Mouse (Mus musculus): ENCODE data around the gene Atp6v1e1.
"Not testable (repeated sequence)": the region's sequence is repeated elsewhere in the genome, so short reads cannot be mapped to it uniquely, and the experiment has no call there.

Atp6v1e1 gene

GRCm38 (mm10) chr6:120822307-120822928, at the start of gene Atp6v1e1:
Gene Atp6v1e1, minus strand, starts transcription at chr6:120822793.
- peak; percentile 91 for DNase-seq (ENCODE audit: low spot score)

DNA sequence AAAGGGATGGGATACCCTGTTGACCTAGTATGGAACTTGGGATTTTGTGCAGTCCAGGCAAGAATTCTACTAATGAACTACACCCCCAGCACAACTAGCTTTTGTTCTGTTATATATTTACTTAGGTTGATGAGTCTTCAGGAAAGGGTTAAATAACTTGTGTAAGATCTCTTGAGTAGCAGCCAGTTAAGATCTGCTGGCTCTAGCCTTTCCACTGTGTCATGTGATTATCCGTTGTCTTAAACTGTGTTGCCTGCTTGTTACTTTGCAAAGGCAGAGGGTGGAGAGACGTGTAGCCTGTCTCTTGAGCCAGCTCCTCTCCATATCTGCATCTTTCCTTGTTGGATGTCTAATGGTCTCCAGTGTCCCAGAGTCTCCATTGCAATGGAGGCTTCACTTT, 48.7 kb upstream of the Atp6v1e1 start:
- no peak for DNase-seq (ENCODE audit: low spot score)

GRCm38 (mm10) chr6:120868824-120869223, 46.2 kb upstream of the Atp6v1e1 start:
- DNase-seq (ENCODE audit: low spot score): no peak

DNA sequence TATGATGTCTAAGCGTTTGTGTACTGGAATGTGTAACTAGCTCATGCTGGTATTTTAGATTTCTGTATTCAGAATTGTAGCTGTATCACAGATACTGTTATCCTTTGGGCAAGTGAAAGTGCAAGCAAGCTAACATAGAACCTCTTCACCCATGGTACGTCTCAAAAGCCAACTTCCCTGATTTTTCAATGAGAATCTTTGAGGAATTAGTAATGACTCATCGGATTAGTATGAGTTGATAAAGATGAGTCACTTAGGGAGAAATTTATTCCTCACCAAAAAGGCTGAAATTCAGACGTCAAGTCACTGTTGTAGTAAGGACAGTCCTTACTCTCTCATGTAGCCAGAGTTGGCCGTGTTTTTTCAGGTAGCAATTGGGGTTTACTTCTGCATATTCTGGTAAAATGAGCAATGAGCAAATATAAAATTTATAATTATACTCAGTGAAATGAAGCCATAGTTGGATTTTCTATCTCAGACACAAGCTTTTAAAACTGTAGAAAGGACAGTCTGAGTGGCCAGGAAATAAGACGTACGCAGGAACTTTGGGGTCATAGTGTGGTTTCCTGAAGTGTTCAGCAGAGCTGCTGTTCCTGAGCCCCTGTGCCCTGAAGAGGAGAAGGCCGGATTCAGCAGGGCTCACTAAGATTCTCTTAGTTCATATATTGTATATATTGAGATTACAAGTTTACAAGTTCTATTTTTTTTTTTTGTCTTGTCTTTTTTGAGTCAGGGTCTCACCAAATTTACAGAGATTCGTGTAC, 43.6 kb upstream of the Atp6v1e1 start:
- no peak for DNase-seq (ENCODE audit: low spot score)

- DNase-seq (ENCODE audit: low spot score): no peak
Measured at GRCm38 (mm10) chr6:120860079-120860478, 37.5 kb upstream of the Atp6v1e1 start.

DNA sequence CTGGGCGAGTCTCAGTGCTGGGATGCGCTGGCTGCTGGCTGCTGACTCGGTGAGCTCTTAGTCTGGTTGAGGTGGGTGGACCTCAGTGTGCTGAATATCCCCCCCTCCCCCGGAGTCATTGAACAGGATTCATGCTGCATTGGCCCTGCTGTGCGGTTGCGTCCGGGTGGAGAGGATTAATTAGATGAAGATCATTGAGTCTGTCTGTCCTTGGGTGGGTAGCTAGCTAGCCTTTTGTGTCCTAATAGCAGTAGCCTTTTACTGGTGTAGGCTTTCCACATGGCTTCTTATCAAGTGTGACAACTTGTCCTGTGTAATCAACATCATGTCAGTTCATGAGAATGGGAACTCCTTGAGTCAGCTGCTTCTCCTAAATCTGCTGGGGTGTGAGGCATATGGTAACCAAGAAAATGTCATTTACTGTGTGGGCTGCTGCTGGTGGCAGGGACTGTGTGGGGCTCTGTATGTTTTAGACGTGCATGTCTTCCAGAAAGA, 35.7 kb upstream of the Atp6v1e1 start:
- no peak for DNase-seq (ENCODE audit: low spot score)

GRCm38 (mm10) chr6:120854413-120854812, 31.8 kb upstream of the Atp6v1e1 start:
- DNase-seq (ENCODE audit: low spot score): no peak

DNA sequence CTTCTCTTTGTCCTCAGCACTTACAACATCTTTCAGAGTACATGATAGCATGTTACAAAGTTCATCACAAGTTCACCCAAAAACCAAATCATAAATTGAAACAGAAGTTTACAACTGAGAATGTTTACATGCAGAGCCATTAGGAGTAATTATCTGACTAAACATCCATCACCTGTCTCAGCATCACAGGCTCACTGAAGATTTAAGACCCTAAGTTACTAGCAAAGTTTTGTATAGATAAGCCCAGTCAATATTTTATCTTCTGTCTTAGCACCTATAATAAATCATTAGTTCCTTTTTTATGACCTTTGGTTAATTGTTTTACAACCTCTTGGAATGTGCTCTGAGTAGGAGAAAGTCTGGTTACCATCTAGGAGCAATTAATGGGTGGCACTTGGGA, 28.1 kb upstream of the Atp6v1e1 start:
- DNase-seq (ENCODE audit: low spot score): not testable (repeated sequence)

DNA sequence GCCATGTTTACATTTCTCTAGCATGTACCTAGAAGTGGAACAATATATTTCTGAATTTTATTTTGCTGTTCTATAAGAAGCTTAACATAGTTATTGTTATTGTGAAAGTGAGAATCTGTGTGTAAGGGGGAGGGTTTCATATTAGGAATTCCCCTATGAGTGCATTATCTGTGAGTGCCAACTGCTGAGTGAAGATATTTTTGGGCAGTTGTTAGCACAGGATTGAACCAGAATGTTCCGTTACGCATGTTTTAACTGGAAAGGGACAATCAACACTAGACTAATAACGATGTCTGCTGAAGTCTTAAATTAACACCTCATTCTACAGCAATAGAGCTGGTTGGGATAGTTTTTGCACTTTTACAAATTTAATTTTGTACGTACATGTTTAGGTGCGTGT, 19.2 kb upstream of the Atp6v1e1 start:
- DNase-seq (ENCODE audit: low spot score): no peak

DNA sequence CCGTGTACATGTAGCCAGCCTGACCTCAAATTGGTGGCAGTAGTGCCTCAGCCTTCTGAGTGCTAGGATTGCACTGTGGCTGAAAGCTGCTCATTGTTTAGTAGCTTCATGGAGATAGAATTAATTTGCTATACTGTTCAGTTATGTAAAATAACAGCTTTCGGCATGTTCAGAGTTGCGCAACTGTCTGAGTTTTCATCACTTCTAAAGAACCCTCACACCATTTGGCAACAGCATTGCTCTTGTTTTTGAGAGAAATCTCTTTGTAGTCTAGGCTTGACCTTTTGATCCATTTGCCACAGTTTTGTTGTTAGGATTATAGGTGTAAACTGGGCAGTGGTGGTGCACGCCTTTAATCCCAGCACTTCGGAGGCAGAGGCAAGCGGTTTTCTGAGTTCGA, 17.7 kb upstream of the Atp6v1e1 start:
- DNase-seq (ENCODE audit: low spot score): no peak

GRCm38 (mm10) chr6:120837152-120837530, 14.5 kb upstream of the Atp6v1e1 start:
- no peak for DNase-seq (ENCODE audit: low spot score)

DNA sequence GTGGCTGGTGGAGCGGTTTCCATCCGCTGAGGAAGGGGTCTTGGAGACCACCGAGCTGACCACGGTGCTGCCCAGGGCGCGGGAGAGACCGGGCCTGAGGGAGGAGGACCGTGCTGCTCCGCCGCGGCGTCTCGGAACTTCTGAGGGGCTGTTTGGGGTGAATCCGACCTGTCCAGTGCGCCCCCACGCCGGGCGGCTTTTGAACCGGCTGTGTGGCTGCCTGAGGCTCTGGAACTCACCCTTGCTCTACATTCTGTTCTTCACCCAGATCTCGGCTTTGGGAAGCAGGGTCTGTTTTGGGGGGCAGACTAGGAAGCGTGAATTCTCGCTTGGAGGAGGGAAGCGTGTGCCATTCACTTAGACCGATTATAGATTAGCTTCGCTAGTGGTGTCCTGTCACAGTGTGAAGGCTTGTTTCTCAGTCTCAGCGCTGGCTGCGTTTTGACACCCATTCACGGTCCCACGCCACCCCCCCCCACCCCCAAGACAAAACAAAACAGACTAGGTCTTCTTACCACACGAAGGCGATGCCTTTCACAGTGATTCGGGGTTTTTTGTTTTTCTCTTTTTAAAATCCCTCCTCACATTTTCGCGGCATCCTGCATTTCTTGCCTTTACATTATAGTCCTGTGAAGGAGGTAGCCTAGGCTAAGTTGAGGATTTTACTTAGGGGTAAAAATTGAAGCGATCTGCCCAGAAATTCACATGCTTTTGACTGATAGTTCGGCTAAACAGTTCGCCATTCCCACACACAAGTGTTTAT, 14.0 kb upstream of the Atp6v1e1 start:
- DNase-seq (ENCODE audit: low spot score): peak; percentile 72

DNA sequence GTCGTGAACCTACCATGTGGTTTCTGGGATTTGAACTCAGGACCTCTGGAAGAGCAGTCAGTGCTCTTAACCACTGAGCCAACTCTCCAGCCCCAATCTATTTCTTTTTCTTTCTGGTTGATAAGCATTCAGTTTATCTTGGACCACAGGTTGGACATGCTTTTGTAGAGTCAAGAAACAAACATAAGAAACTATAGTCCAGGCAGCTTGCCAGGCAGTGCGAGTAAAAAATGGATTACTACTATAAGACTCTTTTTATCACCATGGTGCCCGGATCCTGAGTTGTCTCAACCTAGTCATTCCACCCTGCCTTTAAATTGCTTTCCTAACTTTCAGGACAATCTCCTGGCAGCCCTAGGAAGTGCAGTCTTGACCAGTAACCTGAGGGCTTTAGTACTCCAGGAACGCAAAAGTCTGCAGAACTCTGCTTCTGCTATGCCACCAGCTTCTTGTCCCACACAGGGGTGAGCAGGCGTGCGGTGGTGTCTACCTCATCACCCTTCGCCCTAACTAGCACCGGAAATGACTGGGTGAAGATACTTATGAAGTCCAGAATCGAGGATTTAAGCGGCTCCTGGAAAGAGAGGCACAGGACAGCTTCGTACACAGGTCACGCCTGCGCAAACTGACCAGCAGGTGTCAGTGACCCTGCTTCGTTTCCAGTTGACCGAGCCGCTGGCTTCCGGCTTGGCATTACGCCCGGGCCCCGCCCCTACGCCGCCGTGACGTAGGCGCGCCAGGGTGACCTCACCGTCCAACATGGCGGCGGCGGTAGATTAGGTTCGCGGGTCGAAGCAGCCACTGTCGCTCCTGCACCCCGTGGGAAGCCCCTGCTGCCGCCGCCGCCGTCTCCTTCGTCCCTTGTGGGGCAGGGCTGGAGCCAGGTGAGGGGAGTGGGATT, 13.1 kb upstream of the Atp6v1e1 start, which contains the start of gene Bcl2l13:
Gene Bcl2l13 (plus strand): TSS at position 739 of the 901 bp plus-strand sequence.
- peak; percentile 99 for DNase-seq (ENCODE audit: low spot score)

GRCm38 (mm10) chr6:120834766-120835321, 12.3 kb upstream of the Atp6v1e1 start:
- no peak for DNase-seq (ENCODE audit: low spot score)

- DNase-seq (ENCODE audit: low spot score): no peak
Measured at GRCm38 (mm10) chr6:120832097-120832496, 9.5 kb upstream of the Atp6v1e1 start.

GRCm38 (mm10) chr6:120830866-120831608, 8.4 kb upstream of the Atp6v1e1 start:
- no peak for DNase-seq (ENCODE audit: low spot score)

GRCm38 (mm10) chr6:120830056-120830455, 7.5 kb upstream of the Atp6v1e1 start:
- no peak for DNase-seq (ENCODE audit: low spot score)

DNA sequence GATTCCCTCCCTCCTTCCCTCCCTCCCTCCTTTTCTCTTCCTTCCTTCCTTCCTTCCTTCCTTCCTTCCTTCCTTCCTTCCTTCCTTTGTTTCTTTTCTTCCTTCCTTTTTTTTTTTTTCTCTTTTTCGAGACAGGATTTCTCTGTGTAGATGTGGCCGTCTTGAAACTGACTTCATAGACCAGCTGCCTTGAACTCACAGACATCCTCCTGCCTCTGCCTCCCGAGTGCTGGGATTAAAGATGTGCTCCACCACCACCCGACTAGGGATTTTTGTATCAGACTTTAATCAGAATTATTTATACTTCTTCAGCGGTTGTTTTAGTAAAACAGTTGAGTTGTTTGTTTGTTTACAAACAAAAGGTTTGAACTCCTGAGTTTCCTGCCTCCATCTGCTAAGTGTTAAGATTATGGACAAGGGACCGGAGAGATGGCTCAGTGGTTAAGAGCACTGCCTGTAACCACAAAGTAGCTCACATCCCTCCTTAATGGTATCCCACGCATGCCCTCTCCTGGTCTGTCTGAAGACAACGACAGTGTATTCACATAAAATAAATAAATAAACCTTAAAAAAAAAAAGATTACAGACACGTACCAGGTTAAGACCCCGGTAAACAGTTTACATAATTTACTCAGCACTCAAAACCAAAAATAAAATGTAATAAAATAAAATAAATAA, 483 bp upstream of the Atp6v1e1 start:
- DNase-seq (ENCODE audit: low spot score): peak; percentile 49

GRCm38 (mm10) chr6:120821715-120822114, 878 bp downstream of the Atp6v1e1 start:
- DNase-seq (ENCODE audit: low spot score): no peak

DNA sequence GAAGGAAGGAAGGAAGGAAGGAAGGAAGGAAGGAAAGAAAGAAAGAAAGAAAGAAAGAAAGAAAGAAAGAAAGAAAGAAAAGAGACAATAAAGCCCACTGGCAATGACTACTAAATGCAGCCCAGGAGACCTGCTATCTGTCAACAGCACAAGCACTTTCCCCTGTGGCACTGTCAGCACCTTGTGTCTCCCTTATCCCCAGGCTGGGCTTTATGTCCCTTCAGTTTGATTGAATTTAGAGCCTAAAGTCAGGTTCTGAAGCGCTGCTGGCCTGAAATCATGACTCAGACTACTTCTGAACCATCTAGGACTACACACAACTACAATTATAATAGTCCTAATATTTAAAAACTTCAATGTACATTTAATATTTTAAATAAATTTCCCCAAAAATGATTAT, 1.7 kb downstream of the Atp6v1e1 start:
- no peak for DNase-seq (ENCODE audit: low spot score)

Data from testis, postnatal 10 days (tissue).